Mouse (Mus musculus) CH12.LX (cell line): Measurements from ENCODE around the gene Msh2. TPM values are rescaled to one million over a fixed set of nuclear protein-coding genes. Genes with fewer than 3 reads are reported as not detected.

Experiments used
- DNase-seq: peaks from one replicate; pipeline ENCODE4 v3.0.0-alpha.2; 2013; ENCODE audit errors: extremely low read depth
- H3K27ac ChIP-seq: 2 replicates; pipeline ENCODE4 v1.5.1; 2012; ENCODE audit warnings: low read depth, mild to moderate bottlenecking, control low read depth, moderate library complexity; ENCODE audit not compliant: insufficient read depth
- H3K27me3 ChIP-seq: replicated peaks from 2 replicates; pipeline ENCODE3; 2012; ENCODE audit warnings: inconsistent platforms
- H3K36me3 ChIP-seq, 2 experiments: replicated peaks in 1 of 2; 2 replicates each; pipeline versions ENCODE3 to v1.6.1; 2012; ENCODE audit warnings: inconsistent platforms in 1 of 2, low read length in 1 of 2, mild to moderate bottlenecking in 1 of 2, mixed read lengths in 1 of 2, moderate library complexity in 1 of 2; ENCODE audit not compliant: control insufficient read depth in 1 of 2, insufficient read depth in 1 of 2
- H3K4me1 ChIP-seq, 2 experiments: 2 replicates each; pipeline ENCODE4 v1.6.1; 2012; ENCODE audit warnings: inconsistent platforms in 1 of 2, moderate library complexity in 1 of 2; ENCODE audit not compliant: insufficient read depth in 2 of 2, control insufficient read depth in 1 of 2
- H3K4me2 ChIP-seq: 2 replicates; pipeline ENCODE4 v1.6.1; 2012; ENCODE audit warnings: low read depth, mild to moderate bottlenecking, control low read depth; ENCODE audit not compliant: poor library complexity, insufficient read depth, severe bottlenecking
- H3K4me3 ChIP-seq, 3 experiments: fragments of 150-350 bp in 1 of 3; sonication (generic) in 1 of 3; replicated peaks in 1 of 3; 2 replicates each; pipeline versions ENCODE3 to v1.5.1; 2011 to 2012; ENCODE audit warnings: low read depth in 2 of 3, low read length in 2 of 3, mild to moderate bottlenecking in 2 of 3, moderate library complexity in 2 of 3, control low read depth in 1 of 3, improper control_type of control experiment in 1 of 3, inconsistent platforms in 1 of 3, mixed read lengths in 1 of 3; ENCODE audit not compliant: poor library complexity in 1 of 3
- H3K79me2 ChIP-seq: replicated peaks from 2 replicates; pipeline ENCODE4 v1.6.1; 2012; ENCODE audit warnings: mild to moderate bottlenecking, moderate library complexity; ENCODE audit not compliant: control insufficient read depth, poor library complexity, insufficient read depth, severe bottlenecking; ENCODE audit errors: extremely low read depth
- H3K9ac ChIP-seq: 2 replicates; pipeline ENCODE4 v1.6.1; 2012; ENCODE audit warnings: low read depth, mild to moderate bottlenecking, control low read depth, moderate library complexity; ENCODE audit not compliant: insufficient read depth
- H3K9me3 ChIP-seq: replicated peaks from 2 replicates; pipeline ENCODE3; 2012; ENCODE audit warnings: low read length, inconsistent platforms, mixed read lengths
- BHLHE40 ChIP-seq: IDR thresholded peaks from 2 replicates; pipeline ENCODE4 v1.6.1; 2011; ENCODE audit warnings: mild to moderate bottlenecking, low read depth, low read length, improper control_type of control experiment
- CHD2 ChIP-seq: IDR thresholded peaks from 2 replicates; pipeline ENCODE4 v1.6.1; 2011; ENCODE audit warnings: low read length, improper control_type of control experiment
- CTCF ChIP-seq, 2 experiments: IDR thresholded peaks in 1 of 2; conservative IDR thresholded peaks in 1 of 2; 2 replicates each; pipeline ENCODE4 v1.5.1; 2011 to 2012; ENCODE audit warnings: low read depth in 2 of 2, low read length in 2 of 2, improper control_type of control experiment in 1 of 2, inconsistent platforms in 1 of 2, mild to moderate bottlenecking in 1 of 2, moderate library complexity in 1 of 2
- E2F4 ChIP-seq: IDR thresholded peaks from 2 replicates; pipeline ENCODE4 v1.6.1; 2011; ENCODE audit warnings: low read depth, low read length, improper control_type of control experiment; ENCODE audit not compliant: insufficient replicate concordance
- ELF1 ChIP-seq: IDR thresholded peaks from 2 replicates; pipeline ENCODE4 v1.6.1; 2014; ENCODE audit warnings: low read depth, mild to moderate bottlenecking, inconsistent platforms, low read length, improper control_type of control experiment
- EP300 ChIP-seq: IDR thresholded peaks from 2 replicates; pipeline ENCODE4 v1.6.1; 2011; ENCODE audit warnings: low read length, improper control_type of control experiment
- ETS1 ChIP-seq: conservative IDR thresholded peaks from 2 replicates; pipeline ENCODE4 v1.6.1; 2012; ENCODE audit warnings: low read depth, mild to moderate bottlenecking, inconsistent platforms, low read length, improper control_type of control experiment, moderate library complexity
- IRF4 ChIP-seq: IDR thresholded peaks from 2 replicates; pipeline ENCODE4 v1.6.1; 2014; ENCODE audit warnings: low read depth, mild to moderate bottlenecking, inconsistent platforms, low read length, improper control_type of control experiment
- JUN ChIP-seq: IDR thresholded peaks from 2 replicates; pipeline ENCODE4 v1.6.1; 2011; ENCODE audit warnings: low read depth, mild to moderate bottlenecking, low read length, improper control_type of control experiment, moderate library complexity; ENCODE audit not compliant: insufficient read depth
- JUND ChIP-seq: conservative IDR thresholded peaks from 2 replicates; pipeline ENCODE4 v1.6.1; 2011; ENCODE audit warnings: low read depth, low read length, improper control_type of control experiment
- KAT2A ChIP-seq: IDR thresholded peaks from 2 replicates; pipeline ENCODE4 v1.6.1; 2012; ENCODE audit warnings: low read length, improper control_type of control experiment, inconsistent platforms; ENCODE audit not compliant: insufficient replicate concordance
- MAFK ChIP-seq: IDR thresholded peaks from 2 replicates; pipeline ENCODE4 v1.6.1; 2011; ENCODE audit warnings: low read length, improper control_type of control experiment; ENCODE audit not compliant: insufficient replicate concordance
- MAX ChIP-seq: IDR thresholded peaks from 2 replicates; pipeline ENCODE4 v1.6.1; 2011; ENCODE audit warnings: low read length, improper control_type of control experiment
- NELFE ChIP-seq: IDR thresholded peaks from 2 replicates; pipeline ENCODE4 v1.6.1; 2011; ENCODE audit warnings: low read depth, low read length, improper control_type of control experiment
- NRF1 ChIP-seq: IDR thresholded peaks from 2 replicates; pipeline ENCODE4 v1.6.1; 2014; ENCODE audit warnings: low read depth, mild to moderate bottlenecking, inconsistent platforms, low read length, improper control_type of control experiment, moderate library complexity
- PAX5 ChIP-seq: IDR thresholded peaks from 2 replicates; pipeline ENCODE4 v1.6.1; 2012; ENCODE audit warnings: low read length, inconsistent platforms, mixed read lengths
- RAD21 ChIP-seq: IDR thresholded peaks from 2 replicates; pipeline ENCODE4 v1.6.1; 2011; ENCODE audit warnings: low read depth, mild to moderate bottlenecking, low read length, improper control_type of control experiment, moderate library complexity
- RCOR1 ChIP-seq: conservative IDR thresholded peaks from 2 replicates; pipeline ENCODE4 v1.6.1; 2012; ENCODE audit warnings: low read depth, mild to moderate bottlenecking, inconsistent platforms, low read length, improper control_type of control experiment
- SIN3A ChIP-seq: IDR thresholded peaks from 2 replicates; pipeline ENCODE4 v1.6.1; 2012; ENCODE audit warnings: low read length, improper control_type of control experiment, inconsistent platforms
- SMC3 ChIP-seq: IDR thresholded peaks from 2 replicates; pipeline ENCODE4 v1.6.1; 2011; ENCODE audit warnings: low read depth, low read length, improper control_type of control experiment
- TCF12 ChIP-seq: IDR thresholded peaks from 2 replicates; pipeline ENCODE4 v1.6.1; 2014; ENCODE audit warnings: low read depth, mild to moderate bottlenecking, inconsistent platforms, low read length, improper control_type of control experiment
- UBTF ChIP-seq: IDR thresholded peaks from 2 replicates; pipeline ENCODE4 v1.6.1; 2012; ENCODE audit warnings: low read depth, mild to moderate bottlenecking, inconsistent platforms, low read length, improper control_type of control experiment, moderate library complexity
- USF2 ChIP-seq: conservative IDR thresholded peaks from 2 replicates; pipeline ENCODE4 v1.6.1; 2011; ENCODE audit warnings: low read depth, low read length, improper control_type of control experiment
- ZKSCAN1 ChIP-seq: IDR thresholded peaks from 2 replicates; pipeline ENCODE4 v1.6.1; 2012; ENCODE audit warnings: low read depth, inconsistent platforms, low read length, improper control_type of control experiment, borderline replicate concordance
- ZMIZ1 ChIP-seq: IDR thresholded peaks from 2 replicates; pipeline ENCODE4 v1.6.1; 2012; ENCODE audit warnings: low read depth, mild to moderate bottlenecking, inconsistent platforms, low read length, improper control_type of control experiment
- ZNF384 ChIP-seq: IDR thresholded peaks from 2 replicates; pipeline ENCODE4 v1.6.1; 2012; ENCODE audit warnings: low read depth, low read length, improper control_type of control experiment, inconsistent platforms
- dilution Hi-C: fragments of 300-500 bp; cut with MboI; formaldehyde crosslinking; loops from 2 replicates; pipeline ENCODE4 v1.14.3; 2020; ENCODE audit warnings: low sequenced_read_pairs; ENCODE audit not compliant: extremely low pct_unique_long_range_greater_than_20kb, extremely low pct_ligation_motif_present
- in situ Hi-C: fragments of 300-500 bp; cut with MboI; formaldehyde crosslinking; loops from 3 replicates; pipeline ENCODE4 v1.14.3; 2019; ENCODE audit warnings: low sequenced_read_pairs, low pct_ligation_motif_present, low pct_unique_long_range_greater_than_20kb, mixed read lengths
- polyA plus RNA-seq: library from polyadenylated mRNA; unstranded; fragments of >175 nt; gene quantifications from 2 replicates; pipeline ENCODE4 v1.2.1, GENCODE M21; 2012; ENCODE audit warnings: low read depth; ENCODE audit not compliant: insufficient read length
- total RNA-seq, 2 experiments: library from RNA; depleted of rRNA; stranded (reverse); fragments of 300-350 nt in 1 of 2; fragments of >200 nt in 1 of 2; gene quantifications; 2 replicates each; pipeline ENCODE4 v1.2.3; 2012 to 2014

Msh2 gene
- total and polyA plus RNA-seq, 3 experiments, result 34.8 to 48.2 (median 47.5) TPM

GRCm38 (mm10) chr17:87698996-87699765, 27.1 kb downstream of the Msh2 start:
- H3K4me3 ChIP-seq, result no peak overlapping the region
- in situ Hi-C loops (loop anchor here (25.0 kb wide), 1 partner anchor 238 kb away; no protein-coding TSS in a partner anchor), dilution Hi-C loops (no loop called here)
- no peak overlapping the region for H3K27ac ChIP-seq
- H3K79me2 ChIP-seq, result no peaks in the 10 kb centered on the region
- peaks cover 35 to 81% of the 10 kb centered on the region in 2 experiments for H3K36me3 ChIP-seq
- H3K4me1 ChIP-seq, result peaks cover 7 to 12% of the 10 kb centered on the region in 2 experiments; a peak in 3 of 4 replicates
- H3K27me3 ChIP-seq, result no peaks in the 10 kb centered on the region
- TF ChIP-seq ZMIZ1 (no peak), ZKSCAN1 (no peak), UBTF (no peak), KAT2A (no peak), E2F4 (no peak), RAD21 (no peak), CHD2 (no peak), JUN (no peak), IRF4 (no peak), CTCF (conservative IDR thresholded peaks at IDR 0.05 in 1 of 2, IDR thresholded peaks at IDR 0.05 in 1 of 2; ENCODE audit: low read depth in 2 of 2, low read length in 2 of 2) (no peak), USF2 (no peak), JUND (no peak), RCOR1 (no peak), ELF1 (no peak), MAFK (no peak), TCF12 (no peak), SIN3A (no peak), EP300 (no peak), ZNF384 (no peak), PAX5 (no peak)
- no peak overlapping the region for H3K9ac ChIP-seq
- no peaks in the 10 kb centered on the region for H3K9me3 ChIP-seq
- H3K4me2 ChIP-seq, result no peak overlapping the region
- no peak for DNase-seq

- H3K4me2 ChIP-seq, result no peak overlapping the region
- H3K9ac ChIP-seq, result no peak overlapping the region
- H3K27me3 ChIP-seq, result no peaks in the 10 kb centered on the region
- no peak for DNase-seq
- H3K79me2 ChIP-seq, result no peaks in the 10 kb centered on the region
- peaks cover 7 to 12% of the 10 kb centered on the region in 2 experiments; a peak in 3 of 4 replicates for H3K4me1 ChIP-seq
- dilution Hi-C loops, result no loop called here
- in situ Hi-C loops, result no loop called here
- no peak overlapping the region for H3K4me3 ChIP-seq
- no peak overlapping the region for H3K27ac ChIP-seq
- H3K9me3 ChIP-seq, result no peaks in the 10 kb centered on the region
- TF ChIP-seq SIN3A (no peak), RAD21 (no peak), ELF1 (no peak), NELFE (no peak), UBTF (no peak), MAX (no peak), SMC3 (no peak), BHLHE40 (no peak), IRF4 (no peak), JUND (no peak), EP300 (no peak), E2F4 (no peak), ETS1 (no peak), ZKSCAN1 (no peak), NRF1 (no peak)
- H3K36me3 ChIP-seq, result peaks cover 33 to 87% of the 10 kb centered on the region in 2 experiments
These were observed 28.0 kb downstream of the Msh2 start for GRCm38 (mm10) chr17:87700101-87700500.
